Mouse (Mus musculus) limb, embryonic 14.5 days (tissue): ENCODE results near the gene Dennd4b. TPM values are rescaled to one million over a fixed set of nuclear protein-coding genes. Genes with fewer than 3 reads are reported as not detected.
A peak's percentile ranks its signal among the peaks of the same experiment; 100 is the strongest.

Experiments
- ATAC-seq: fragments of 200-750 bp; cut with Nextera tagmentation; 2 replicates; pipeline ENCODE4 v1.8.0; 2017; ENCODE audit warnings: low read depth, moderate number of reproducible peaks, moderate TSS enrichment; ENCODE audit not compliant: low FRiP score
- DNase-seq: peaks from one replicate; pipeline ENCODE4 v3.0.0-alpha.2; 2015; ENCODE audit warnings: low spot score
- H3K27ac ChIP-seq: fragments of 300-500 bp; sonication (generic); replicated peaks from 2 replicates; pipeline ENCODE4 v1.5.1; 2014; ENCODE audit warnings: low read depth, mild to moderate bottlenecking, low read length, moderate library complexity, mixed read lengths
- H3K27me3 ChIP-seq: fragments of 300-500 bp; sonication (generic); 2 replicates; pipeline ENCODE4 v1.6.1; 2014; ENCODE audit warnings: low read length, mixed read lengths; ENCODE audit not compliant: control insufficient read depth, insufficient read depth
- H3K36me3 ChIP-seq: fragments of 300-500 bp; sonication (generic); 2 replicates; pipeline ENCODE4 v1.6.1; 2014; ENCODE audit warnings: mild to moderate bottlenecking, low read length, moderate library complexity, mixed read lengths; ENCODE audit not compliant: control insufficient read depth, insufficient read depth
- H3K4me1 ChIP-seq: fragments of 300-500 bp; sonication (generic); 2 replicates; pipeline ENCODE4 v1.6.1; 2014; ENCODE audit warnings: antibody characterized with exemption, low read length, mixed read lengths; ENCODE audit not compliant: control insufficient read depth, insufficient read depth
- H3K4me2 ChIP-seq: fragments of 300-500 bp; sonication (generic); replicated peaks from 2 replicates; pipeline ENCODE4 v1.6.1; 2014; ENCODE audit warnings: low read depth, mild to moderate bottlenecking, low read length, moderate library complexity; ENCODE audit not compliant: severe bottlenecking
- H3K4me3 ChIP-seq: fragments of 300-500 bp; sonication (generic); replicated peaks from 2 replicates; pipeline ENCODE4 v1.5.1; 2014; ENCODE audit warnings: low read length
- H3K9ac ChIP-seq: fragments of 300-500 bp; sonication (generic); 2 replicates; pipeline ENCODE4 v1.6.1; 2014; ENCODE audit warnings: mild to moderate bottlenecking, low read depth, low read length, moderate library complexity; ENCODE audit not compliant: severe bottlenecking
- H3K9me3 ChIP-seq: fragments of 300-500 bp; sonication (generic); 2 replicates; pipeline ENCODE4 v1.6.1; 2016; ENCODE audit warnings: low read length; ENCODE audit not compliant: control insufficient read depth
- POLR2A ChIP-seq: fragments of 200-500 bp; IDR thresholded peaks from 2 replicates; pipeline ENCODE4 v1.8.0; 2012; ENCODE audit warnings: inconsistent platforms, mild to moderate bottlenecking, moderate library complexity, borderline replicate concordance; ENCODE audit not compliant: insufficient read depth, insufficient read length; ENCODE audit errors: extremely low read depth
- WGBS: fragments of 180-500 bp; shearing (Covaris S2); extraction: QIAGEN DNeasy Blood & Tissue Kit; methylation state at CpG from one replicate; pipeline ENCODE4 v1.1.7; 2014; 5-methylcytosine and 5-hydroxymethylcytosine counted together
- polyA plus RNA-seq, 2 experiments: library from polyadenylated mRNA; depleted of rRNA in 1 of 2; stranded (reverse) in 1 of 2; unstranded in 1 of 2; fragments of >200 nt; fragmentation: Nextera tagmentation in 1 of 2; extraction: Ambion mirVana in 1 of 2; gene quantifications; 2 replicates each; pipeline versions ENCODE4 v1.2.1 to v1.2.3; 2012 to 2014

Gene Dennd4b
- polyA plus RNA-seq, 2 experiments = 3.6 to 21.3 TPM

DNA sequence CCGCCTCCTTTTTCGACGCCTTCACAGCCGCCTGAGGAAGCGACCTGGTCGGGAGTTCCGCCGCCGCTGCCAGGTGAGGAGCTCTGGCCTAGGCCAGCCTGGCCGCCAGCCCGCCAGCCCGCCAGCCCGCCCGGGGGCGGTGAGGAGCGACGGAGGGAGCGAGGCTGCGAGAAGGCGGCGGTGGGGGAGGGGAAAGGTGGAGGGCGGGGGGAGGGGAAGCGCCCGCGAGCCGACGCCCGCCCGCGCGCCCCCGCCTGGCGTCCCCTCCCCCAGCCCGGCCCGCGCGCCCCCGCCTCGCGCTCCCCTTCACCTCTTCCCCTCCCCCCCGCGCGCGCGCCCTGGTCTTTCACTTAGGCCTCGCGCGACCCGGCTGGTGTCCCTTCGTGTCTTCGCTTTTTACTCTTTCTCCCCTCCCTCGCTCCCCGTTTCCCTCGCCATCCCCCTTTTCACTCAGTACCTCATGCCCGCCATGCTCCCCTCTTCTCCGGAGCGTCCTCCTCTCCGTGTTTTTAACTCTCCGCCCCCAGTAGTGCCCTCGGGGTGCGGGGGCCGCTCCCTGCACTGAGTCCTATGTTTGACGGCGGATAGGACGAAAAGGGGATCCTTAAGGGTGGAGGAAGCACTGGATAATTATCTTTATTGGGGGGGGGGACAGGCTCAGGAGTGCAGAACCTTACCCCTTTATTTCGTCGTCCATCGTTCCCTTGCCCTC is 28.5 kb downstream of the Dennd4b start:
- no peak for TF ChIP-seq POLR2A
- H3K9ac ChIP-seq = peak overlapping the region; percentile 92
- H3K27ac ChIP-seq = peak overlapping the region; percentile 97
- H3K4me2 ChIP-seq = peak overlapping the region; percentile 80
- H3K9me3 ChIP-seq = no peaks in the 10 kb centered on the region
- H3K27me3 ChIP-seq = no peaks in the 10 kb centered on the region
- under 1% methylated on average over 19 of the region's 68 CpGs for WGBS
- peak overlapping the region; percentile 95 for H3K4me3 ChIP-seq
- DNase-seq (peak; percentile 55), ATAC-seq (peak; percentile 42)
- H3K36me3 ChIP-seq = 0 out of 2 replicates have a peak, but pooled peaks cover 4% of the 10 kb centered on the region
- H3K4me1 ChIP-seq = peaks cover 13% of the 10 kb centered on the region

DNA sequence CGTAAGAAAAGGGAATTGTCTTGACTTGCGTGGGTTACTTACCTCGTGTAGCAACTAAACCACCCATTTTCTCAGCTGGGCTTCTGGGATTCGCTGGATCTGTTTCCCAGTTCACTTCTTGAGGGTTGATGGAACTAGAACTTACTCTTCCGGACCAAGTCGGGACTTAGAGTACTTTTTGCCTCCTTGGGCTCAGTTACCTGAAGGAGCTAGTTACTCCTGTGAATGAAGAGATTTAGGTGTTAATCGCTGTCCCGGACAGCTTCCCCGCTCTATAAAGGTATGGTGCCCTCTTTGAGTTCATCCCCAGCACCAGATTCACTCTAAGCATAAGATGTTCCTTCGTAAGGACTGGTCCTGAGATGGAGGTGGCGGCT is 29.1 kb downstream of the Dennd4b start:
- H3K27me3 ChIP-seq = no peaks in the 10 kb centered on the region
- no peak for TF ChIP-seq POLR2A
- ATAC-seq = no peak

DNA sequence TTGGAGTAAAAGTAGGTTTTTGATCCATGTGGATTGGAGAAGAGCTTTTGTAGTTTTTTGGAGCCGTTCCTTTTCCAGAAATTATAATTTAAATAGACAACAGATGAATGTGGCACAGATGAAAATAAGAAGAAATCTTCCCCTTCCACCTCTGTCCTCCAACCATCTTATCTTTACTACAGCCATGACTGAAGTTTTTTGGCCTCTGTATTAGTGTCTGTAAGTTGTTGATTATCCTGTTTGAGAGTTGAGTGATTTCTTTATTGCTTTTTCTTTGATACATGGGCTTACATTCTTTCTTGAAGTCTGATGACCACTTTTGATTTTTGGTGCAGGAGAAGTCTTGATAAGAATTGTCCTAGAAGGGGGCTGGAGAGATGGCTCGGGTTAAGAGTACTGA is 29.7 kb downstream of the Dennd4b start:
- DNase-seq (no peak), ATAC-seq (no peak)
- Histone ChIP-seq H3K9ac (peak overlapping the region; percentile 92), H3K4me2 (peak overlapping the region; percentile 80), H3K4me1 (peaks cover 13% of the 10 kb centered on the region), H3K27me3 (no peaks in the 10 kb centered on the region), H3K4me3 (peak overlapping the region; percentile 95), H3K36me3 (0 out of 2 replicates have a peak, but pooled peaks cover 4% of the 10 kb centered on the region), H3K27ac (no peak overlapping the region), H3K9me3 (no peaks in the 10 kb centered on the region)
- WGBS = 71% methylated on average over 2 of the region's 2 CpGs
- TF ChIP-seq POLR2A = no peak

More for the DNA sequence above, 29.1 kb downstream of the Dennd4b start:
- 2% methylated on average over 11 of the region's 11 CpGs for WGBS
- Histone ChIP-seq H3K4me1 (peaks cover 13% of the 10 kb centered on the region), H3K9me3 (no peaks in the 10 kb centered on the region), H3K9ac (peak overlapping the region; percentile 92), H3K36me3 (0 out of 2 replicates have a peak, but pooled peaks cover 4% of the 10 kb centered on the region), H3K27ac (peak overlapping the region; percentile 97), H3K4me3 (peak overlapping the region; percentile 95), H3K4me2 (peak overlapping the region; percentile 80)
- no peak for DNase-seq

DNA sequence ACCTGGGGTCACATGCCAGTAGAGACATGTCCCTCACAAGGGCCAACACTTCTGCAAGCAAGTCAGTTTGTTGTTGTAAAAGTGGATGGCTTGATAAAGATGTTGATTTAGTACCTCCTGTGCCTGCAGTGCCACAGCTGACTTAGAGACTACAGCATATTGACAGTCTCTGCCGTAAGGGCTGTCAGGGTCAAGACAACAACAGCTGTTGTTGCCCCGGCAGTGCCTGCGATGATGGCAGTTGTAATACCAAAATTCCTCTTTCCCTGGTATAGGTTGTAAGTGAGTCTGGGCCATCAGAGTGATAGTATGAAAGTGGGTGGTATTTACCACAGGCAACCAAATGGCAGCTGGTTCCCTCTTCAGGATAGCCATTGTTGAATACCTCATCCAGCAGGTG is 40.8 kb downstream of the Dennd4b start:
- no peak overlapping the region for H3K9ac ChIP-seq
- H3K4me2 ChIP-seq = no peak overlapping the region
- H3K4me3 ChIP-seq = no peak overlapping the region
- no peaks in the 10 kb centered on the region for H3K9me3 ChIP-seq
- H3K4me1 ChIP-seq = no peaks in the 10 kb centered on the region
- WGBS = 70% methylated on average over 3 of the region's 3 CpGs
- ATAC-seq = no peak; the same call in 1 of the 2 replicates
- H3K27ac ChIP-seq = no peak overlapping the region
- no peaks in the 10 kb centered on the region for H3K27me3 ChIP-seq
- no peak for TF ChIP-seq POLR2A
- DNase-seq = no peak
- no peaks in the 10 kb centered on the region for H3K36me3 ChIP-seq

DNA sequence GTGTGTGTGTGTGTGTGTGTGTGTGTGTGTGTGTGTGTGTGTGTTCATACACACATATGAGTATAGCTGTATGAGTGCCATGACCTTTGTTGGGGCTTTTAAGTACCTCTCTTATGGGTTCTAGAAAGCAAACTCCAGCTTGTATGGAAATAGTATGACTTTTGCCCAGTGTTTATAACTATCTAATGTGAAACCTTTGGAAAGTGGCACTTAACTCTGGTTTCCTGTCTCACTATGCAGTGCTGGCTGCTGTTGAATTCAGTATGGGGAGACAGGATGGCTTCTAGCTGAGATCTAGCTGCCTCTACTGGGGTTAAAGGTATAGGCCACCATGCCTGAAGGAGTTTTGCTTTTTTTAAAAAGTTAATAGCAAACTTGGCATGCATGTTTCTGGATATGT is 44.6 kb downstream of the Dennd4b start:
- Histone ChIP-seq H3K27me3 (no peaks in the 10 kb centered on the region), H3K4me1 (no peaks in the 10 kb centered on the region), H3K9me3 (no peaks in the 10 kb centered on the region), H3K9ac (no peak overlapping the region), H3K4me2 (no peak overlapping the region), H3K4me3 (no peak overlapping the region), H3K36me3 (no peaks in the 10 kb centered on the region), H3K27ac (no peak overlapping the region)
- ATAC-seq (no peak), DNase-seq (no peak)
- TF ChIP-seq POLR2A = no peak

DNA sequence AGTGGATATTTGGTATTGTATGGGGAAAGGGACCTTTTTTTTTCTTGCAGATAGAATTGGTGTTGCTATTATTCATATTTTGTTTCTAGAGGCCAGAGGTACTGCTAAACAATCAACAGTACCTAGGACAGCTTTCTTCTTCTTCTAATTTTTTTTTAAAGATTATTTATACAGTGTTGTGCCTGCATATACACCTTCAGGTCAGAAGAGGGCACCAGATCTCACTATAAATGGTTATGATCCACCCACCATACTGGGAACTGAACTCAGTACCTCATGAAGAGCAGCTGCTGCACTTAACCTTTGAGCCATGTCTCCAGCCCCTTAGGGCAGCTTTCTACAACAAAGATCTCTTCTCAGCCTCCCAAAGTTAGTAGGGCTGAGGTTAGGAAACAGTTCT is 48.4 kb downstream of the Dennd4b start:
- no peaks in the 10 kb centered on the region for H3K4me1 ChIP-seq

More for the DNA sequence above, 48.4 kb downstream of the Dennd4b start:
- Histone ChIP-seq H3K27ac (no peak overlapping the region), H3K4me3 (no peak overlapping the region), H3K27me3 (no peaks in the 10 kb centered on the region), H3K4me2 (no peak overlapping the region), H3K9me3 (no peaks in the 10 kb centered on the region), H3K36me3 (no peaks in the 10 kb centered on the region), H3K9ac (no peak overlapping the region)
- no peak for TF ChIP-seq POLR2A
- ATAC-seq (no peak), DNase-seq (no peak)
